Mouse (Mus musculus) gastrocnemius, postnatal 4 days (tissue): ENCODE measurements around the gene Tspear. TPM values are rescaled to one million over a fixed set of nuclear protein-coding genes. Genes with fewer than 3 reads are reported as not detected.
"Not testable (repeated sequence)": the region's sequence is repeated elsewhere in the genome, so short reads cannot be mapped to it uniquely, and the experiment has no call there.

Experiments used
- DNase-seq, 2 experiments: peaks; one replicate each; pipeline ENCODE4 v3.0.0; 2021 to 2022; ENCODE audit warnings: low spot score in 2 of 2, mixed read lengths in 2 of 2
- total RNA-seq, 2 experiments: library from RNA; stranded (reverse); gene quantifications; 2 replicates each; pipeline ENCODE4 v1.2.3; 2021

Tspear gene
- total RNA-seq, 2 experiments from 2014 or later, result not detected

DNA sequence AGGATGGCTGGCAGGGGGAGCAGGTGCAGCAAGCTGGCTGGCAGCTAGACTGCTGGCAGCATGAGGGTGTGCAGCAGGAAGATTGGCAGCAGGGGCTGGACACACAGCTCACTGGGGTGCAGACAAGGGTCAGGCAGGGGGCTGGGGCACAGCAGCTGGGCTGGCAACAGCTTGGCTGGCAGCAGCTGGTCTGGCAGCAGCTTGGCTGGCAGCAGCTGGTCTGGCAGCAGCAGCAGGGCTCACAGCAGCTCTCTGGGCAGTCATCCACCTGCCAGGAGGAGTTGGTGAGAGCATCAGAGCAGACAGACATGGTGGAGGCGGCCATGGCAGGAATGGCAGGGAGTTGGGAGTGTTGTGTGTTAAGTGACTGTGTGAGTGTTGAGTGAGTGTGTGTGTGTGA, 101.5 kb downstream of the Tspear start, which contains the start of gene Gm7137:
TSS of gene Gm7137 (minus strand) at position 325 of the 400 bp plus-strand sequence.
- DNase-seq, result peak in 1 of 2 experiments; percentile 11

DNA sequence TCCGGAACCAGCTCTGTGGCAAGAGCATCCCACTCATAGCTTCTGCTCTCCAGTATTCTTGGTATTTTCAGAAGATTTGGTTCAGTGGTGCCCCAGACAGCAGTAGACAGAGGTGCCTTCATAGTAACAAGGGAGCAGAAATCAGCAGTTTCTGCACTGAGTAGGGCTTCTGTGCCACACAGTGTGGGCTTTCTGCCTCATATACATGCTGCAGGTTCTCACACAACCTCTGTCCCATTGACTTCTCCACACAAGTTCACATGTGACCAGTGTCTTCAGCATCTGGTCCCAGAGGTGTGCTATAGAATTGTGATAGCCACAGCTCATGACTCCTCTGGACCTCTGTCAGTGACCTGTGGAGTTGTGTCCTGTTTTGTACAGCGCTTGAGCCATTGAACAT, 102.3 kb downstream of the Tspear start:
- DNase-seq, result no peak

GRCm38 (mm10) chr10:77794976-77795375, 108.6 kb downstream of the Tspear start, which contains the start of gene Gm9639:
Gene Gm9639 (minus strand): TSS chr10:77795076.
- DNase-seq, result no peak

- DNase-seq, result no peak
Observed at GRCm38 (mm10) chr10:77797677-77798076, 111.3 kb downstream of the Tspear start.

DNA sequence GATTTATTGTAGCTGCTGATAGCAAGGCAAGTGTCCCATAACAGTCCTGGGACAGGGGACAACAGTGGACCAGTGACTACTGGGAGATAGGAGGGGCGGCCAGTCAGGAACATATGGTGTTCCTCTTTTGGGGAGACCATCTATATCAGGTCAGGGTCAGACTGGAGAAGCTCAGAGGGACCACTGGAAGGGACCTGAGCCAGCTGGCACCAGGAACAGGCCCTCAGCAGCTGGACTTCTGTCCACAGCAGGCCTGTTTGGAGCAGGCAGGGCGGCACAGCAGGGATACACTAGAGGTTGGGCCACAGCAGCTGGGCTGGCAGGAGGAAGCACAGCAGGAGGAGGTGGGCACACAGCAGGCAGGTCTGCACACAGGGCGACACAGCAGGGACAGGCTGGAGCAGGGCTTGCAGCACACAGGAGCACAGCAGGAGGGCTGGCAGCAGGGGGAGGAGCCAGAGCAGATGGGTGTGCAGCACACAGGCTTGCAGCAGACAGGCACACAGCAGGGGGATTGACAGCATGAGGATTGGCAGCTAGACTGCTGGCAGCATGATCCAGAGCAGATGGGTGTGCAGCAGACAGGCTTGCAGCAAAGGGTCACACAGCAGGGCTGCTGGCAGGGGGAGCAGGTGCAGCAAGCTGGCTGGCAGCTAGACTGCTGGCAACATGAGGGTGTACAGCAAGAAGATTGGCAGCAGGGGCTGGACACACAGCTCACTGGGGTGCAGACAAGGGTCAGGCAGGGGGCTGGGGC, 112.0 kb downstream of the Tspear start:
- not testable (repeated sequence) for DNase-seq

DNA sequence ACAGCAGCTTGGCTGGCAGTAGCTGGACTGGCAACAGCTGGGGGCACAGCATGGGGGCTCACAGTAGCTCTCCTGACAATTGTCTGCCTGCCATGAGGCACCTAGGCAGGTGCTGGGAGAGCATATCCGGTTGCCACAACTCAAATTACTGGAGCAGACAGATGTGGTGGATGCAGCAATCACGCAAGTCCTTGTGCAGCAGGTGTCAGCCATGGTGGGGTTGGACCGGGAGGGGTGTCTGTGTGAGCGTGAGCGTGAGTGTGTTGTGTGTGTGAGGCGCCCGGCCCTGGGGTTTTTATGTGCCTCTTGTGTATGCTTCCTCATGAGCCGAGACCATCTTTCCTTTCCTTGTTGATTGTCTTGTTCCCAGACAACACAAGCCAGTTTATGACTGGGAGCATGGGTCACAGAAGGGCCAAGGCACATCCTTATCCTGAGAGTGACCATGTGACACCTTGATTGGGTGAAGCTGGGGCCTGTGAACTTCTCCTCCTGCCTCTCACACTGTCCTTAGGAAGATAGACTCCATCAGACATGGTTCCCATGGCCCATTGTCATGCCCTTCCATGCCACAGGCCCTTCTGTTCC, 112.6 kb downstream of the Tspear start, which contains the start of gene Gm19668:
TSS of gene Gm19668 (minus strand) at position 213 of the 588 bp plus-strand sequence.
- no peak for DNase-seq

- no peak for DNase-seq
Observed at GRCm38 (mm10) chr10:77804095-77804494, 117.7 kb downstream of the Tspear start.

GRCm38 (mm10) chr10:77811743-77812142, 125.4 kb downstream of the Tspear start, which contains the start of gene Gm9507:
Gene Gm9507 (minus strand): TSS chr10:77811843.
- DNase-seq, result no peak

GRCm38 (mm10) chr10:77814382-77814781, 128.0 kb downstream of the Tspear start, which contains the start of gene Gm2696:
Gene Gm2696 (plus strand): TSS chr10:77814682.
- no peak for DNase-seq

GRCm38 (mm10) chr10:77815514-77815913, 129.1 kb downstream of the Tspear start:
- DNase-seq, result no peak

DNA sequence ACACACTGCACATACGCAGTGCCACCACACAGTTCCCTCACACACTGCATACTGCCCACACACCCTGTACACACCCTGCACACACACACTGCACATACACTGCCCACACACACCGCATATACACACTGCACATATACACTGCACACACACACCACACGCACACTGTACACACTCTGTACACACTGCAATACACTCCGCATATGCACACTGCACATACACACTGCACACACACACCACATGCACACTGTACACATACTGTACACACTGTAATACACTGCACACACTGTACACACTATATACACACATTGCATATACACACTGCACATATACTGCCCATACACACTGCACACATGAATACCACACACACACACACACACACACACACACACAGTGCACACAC, 132.2 kb downstream of the Tspear start:
- no peak for DNase-seq

GRCm38 (mm10) chr10:77819203-77819602, 132.8 kb downstream of the Tspear start:
- no peak for DNase-seq

DNA sequence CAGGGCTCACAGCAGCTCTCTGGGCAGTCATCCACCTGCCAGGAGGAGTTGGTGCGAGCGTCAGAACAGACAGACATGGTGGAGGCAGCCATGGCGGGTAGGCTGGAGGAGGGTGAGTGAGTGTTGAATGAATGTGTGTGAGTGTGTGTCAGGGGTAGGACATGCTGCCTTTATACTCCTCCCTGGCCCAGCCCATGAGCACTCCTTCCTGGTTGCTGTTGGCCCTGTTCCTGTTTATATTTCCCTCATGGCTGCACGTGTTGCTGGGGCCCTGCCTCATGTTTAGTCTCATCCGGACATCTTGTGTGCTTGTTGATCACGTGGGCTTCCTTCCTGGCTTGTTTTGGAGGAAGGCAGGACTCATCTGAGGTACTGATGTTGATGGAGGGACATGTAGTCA, 140.6 kb downstream of the Tspear start, which contains the start of gene Krtap10-4:
TSS of gene Krtap10-4 (minus strand) at position 145 of the 400 bp plus-strand sequence.
- DNase-seq, result no peak

GRCm38 (mm10) chr10:77835647-77836046, 149.3 kb downstream of the Tspear start, which contains the start of gene Krtap10-10:
Gene Krtap10-10 (plus strand): TSS chr10:77835947.
- no peak for DNase-seq

DNA sequence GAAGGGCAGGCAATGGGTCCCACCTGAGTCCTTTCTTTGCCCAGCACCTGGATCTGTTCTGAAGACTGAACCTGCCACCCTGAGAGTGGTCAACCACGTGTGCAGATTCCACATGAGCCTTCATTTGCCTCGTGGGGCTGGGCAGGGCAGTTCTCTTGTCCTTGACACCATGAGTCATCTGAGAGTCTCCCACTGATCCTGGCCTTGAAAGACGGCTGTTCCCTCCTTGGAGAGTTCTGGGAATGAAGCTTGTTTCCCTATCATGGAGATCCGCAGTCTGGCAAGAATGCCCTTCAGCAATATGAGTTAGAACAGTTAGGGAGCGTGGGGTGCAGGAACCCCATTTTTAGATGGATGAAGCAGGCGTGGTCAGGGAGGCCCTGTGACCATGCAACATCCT, 152.6 kb downstream of the Tspear start:
- no peak for DNase-seq

DNA sequence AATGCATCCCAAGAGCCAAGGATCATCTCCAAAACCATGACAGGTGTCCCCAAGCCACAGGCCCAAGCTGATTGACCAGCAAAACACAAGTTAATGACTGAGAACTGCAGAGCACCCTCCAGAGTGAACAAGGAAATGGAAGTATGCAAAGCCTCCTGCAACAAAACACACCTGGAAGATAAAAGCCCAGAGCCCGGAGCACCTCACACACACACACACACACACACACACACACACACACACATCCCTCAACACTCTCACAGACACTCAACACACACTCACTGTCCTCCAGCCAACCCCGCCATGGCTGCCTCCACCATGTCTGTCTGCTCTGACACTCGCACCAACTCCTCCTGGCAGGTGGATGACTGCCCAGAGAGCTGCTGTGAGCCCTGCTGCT, 160.1 kb downstream of the Tspear start, which contains the start of gene Gm36176:
TSS of gene Gm36176 (plus strand) at position 301 of the 400 bp plus-strand sequence.
- DNase-seq, result no peak

DNA sequence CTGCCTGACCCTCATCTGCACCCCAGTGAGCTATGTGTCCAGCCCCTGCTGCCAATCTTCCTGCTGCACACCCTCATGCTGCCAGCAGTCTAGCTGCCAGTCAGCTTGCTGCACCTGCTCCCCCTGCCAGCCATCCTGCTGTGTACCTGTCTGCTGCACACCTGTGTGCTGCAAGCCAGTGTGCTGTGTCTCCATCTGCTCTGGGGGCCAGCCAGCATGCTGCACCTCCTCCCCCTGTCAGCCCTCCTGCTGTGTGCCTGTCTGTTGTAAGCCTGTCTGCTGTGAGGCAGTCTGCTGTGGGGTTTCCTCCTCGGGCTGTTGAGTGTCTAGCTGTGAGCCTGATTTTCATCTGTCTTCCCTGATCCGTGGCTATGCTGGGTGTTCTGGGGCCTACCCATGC, 160.6 kb downstream of the Tspear start:
- no peak for DNase-seq

DNA sequence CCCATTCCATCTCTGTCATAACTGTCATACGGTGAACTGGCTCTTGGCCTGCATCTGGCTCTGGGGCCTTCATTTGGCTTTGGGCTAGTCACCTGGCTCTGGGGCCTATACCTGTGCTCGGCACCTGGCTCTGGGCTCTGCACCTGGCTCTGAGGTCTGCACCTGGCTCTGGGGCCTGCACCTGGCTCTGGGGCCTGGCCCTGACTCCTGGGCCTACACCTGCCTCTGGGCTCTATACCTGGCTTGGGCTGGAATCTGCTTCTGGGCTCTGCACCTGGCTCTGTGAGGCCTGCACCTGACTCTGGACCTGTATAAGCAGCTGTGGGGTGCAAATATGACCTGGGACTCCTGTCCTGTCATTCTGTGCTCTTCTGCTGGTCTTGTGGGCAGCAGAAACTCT, 161.2 kb downstream of the Tspear start:
- no peak for DNase-seq

GRCm38 (mm10) chr10:77852559-77852958, 166.2 kb downstream of the Tspear start, which contains the start of gene Gm10318:
Gene Gm10318 (plus strand): TSS chr10:77852859.
- no peak for DNase-seq

DNA sequence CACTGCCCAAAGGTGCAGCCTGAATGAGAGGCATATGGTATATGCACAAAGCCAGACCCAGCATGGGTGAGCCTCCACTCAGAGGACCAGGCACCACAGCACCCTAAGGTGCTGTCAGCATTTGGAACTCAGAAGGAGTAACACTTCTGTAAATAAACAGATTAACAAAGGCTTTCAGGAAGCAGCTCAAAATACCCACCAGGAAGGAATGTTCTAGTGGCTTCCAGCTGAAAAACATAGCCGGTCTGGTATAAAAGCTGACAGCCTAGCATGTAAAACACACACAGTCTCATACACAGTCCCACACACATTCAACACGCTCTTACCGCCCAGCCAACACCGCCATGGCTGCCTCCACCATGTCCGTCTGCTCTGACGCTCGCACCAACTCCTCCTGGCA, 175.3 kb downstream of the Tspear start, which contains the start of gene Gm3285:
TSS of gene Gm3285 (plus strand) at position 301 of the 400 bp plus-strand sequence.
- no peak for DNase-seq

- no peak for DNase-seq
Observed at GRCm38 (mm10) chr10:77864067-77864761, 177.8 kb downstream of the Tspear start.
